Mouse (Mus musculus): ENCODE results near the gene Prkar1b. TPM values are rescaled to one million over a fixed set of nuclear protein-coding genes. Genes with fewer than 3 reads are reported as not detected.
A peak's percentile ranks its signal among the peaks of the same experiment; 100 is the strongest.

Prkar1b gene
- polyA plus RNA-seq (2016; fragmentation: Nextera tagmentation; extraction: Ambion mirVana): 35.2 and 37.0 TPM in 2 replicates

GRCm38 (mm10) chr5:139149681-139150602 lies at the start of gene Prkar1b, which contains the start of gene Dnaaf5:
Gene Prkar1b, minus strand, starts transcription at chr5:139150001.
Gene Dnaaf5, plus strand, starts transcription at chr5:139150223.
- Histone ChIP-seq H3K4me2 (peak within 1 kb of the TSS; percentile 96), H3K9ac (peak within 1 kb of the TSS; percentile 88), H3K27me3 (no peaks in the 10 kb centered on the region), H3K36me3 (replicated peaks) (peaks cover 30% of the 10 kb centered on the region), H3K27ac (peak within 1 kb of the TSS; percentile 77), H3K4me3 (replicated peaks) (peak within 1 kb of the TSS; percentile 100), H3K4me1 (peaks cover 17% of the 10 kb centered on the region), H3K9me3 (no peaks in the 10 kb centered on the region)
- WGBS: under 1% methylated on average over 85 of the region's 87 CpGs
- ATAC-seq (ENCODE audit: low FRiP score): peak; percentile 97

GRCm38 (mm10) chr5:139199636-139199994 lies 49.8 kb upstream of the Prkar1b start:
- H3K4me3 ChIP-seq (replicated peaks): peak overlapping the region; percentile 93
- 44% methylated on average over 2 of the region's 2 CpGs for WGBS
- H3K4me2 ChIP-seq: peak overlapping the region; percentile 88
- H3K9ac ChIP-seq: peak overlapping the region; percentile 60; the same call in 1 of the 2 replicates
- H3K4me1 ChIP-seq: peaks cover 23% of the 10 kb centered on the region
- no peaks in the 10 kb centered on the region for H3K9me3 ChIP-seq
- peak overlapping the region; percentile 77 for H3K27ac ChIP-seq
- H3K27me3 ChIP-seq: no peaks in the 10 kb centered on the region
- H3K36me3 ChIP-seq (replicated peaks): no peaks in the 10 kb centered on the region
- no peak for ATAC-seq (ENCODE audit: low FRiP score)

- 85% methylated on average over 3 of the region's 3 CpGs for WGBS
- Histone ChIP-seq H3K27me3 (no peaks in the 10 kb centered on the region), H3K9ac (no peak overlapping the region), H3K4me1 (peaks cover 19% of the 10 kb centered on the region), H3K4me3 (replicated peaks) (no peak overlapping the region), H3K27ac (no peak overlapping the region), H3K4me2 (no peak overlapping the region), H3K36me3 (replicated peaks) (no peaks in the 10 kb centered on the region), H3K9me3 (no peaks in the 10 kb centered on the region)
- ATAC-seq (ENCODE audit: low FRiP score): no peak
Measured at GRCm38 (mm10) chr5:139198779-139199178, 49.0 kb upstream of the Prkar1b start.

GRCm38 (mm10) chr5:139190958-139191357 lies 41.2 kb upstream of the Prkar1b start:
- ATAC-seq (ENCODE audit: low FRiP score): no peak
- Histone ChIP-seq H3K9ac (no peak overlapping the region), H3K4me3 (replicated peaks) (no peak overlapping the region), H3K4me2 (no peak overlapping the region), H3K27me3 (no peaks in the 10 kb centered on the region), H3K9me3 (no peaks in the 10 kb centered on the region), H3K27ac (no peak overlapping the region), H3K4me1 (no peaks in the 10 kb centered on the region), H3K36me3 (replicated peaks) (peaks cover 17% of the 10 kb centered on the region)
- 84% methylated on average over 5 of the region's 5 CpGs for WGBS

GRCm38 (mm10) chr5:139189726-139190125 lies 39.9 kb upstream of the Prkar1b start:
- no peaks in the 10 kb centered on the region for H3K9me3 ChIP-seq
- H3K4me2 ChIP-seq: no peak overlapping the region
- H3K27me3 ChIP-seq: no peaks in the 10 kb centered on the region
- no peak overlapping the region for H3K9ac ChIP-seq
- no peak for ATAC-seq (ENCODE audit: low FRiP score)
- no peaks in the 10 kb centered on the region for H3K4me1 ChIP-seq
- WGBS: 95% methylated on average over 5 of the region's 5 CpGs
- H3K27ac ChIP-seq: no peak overlapping the region
- H3K4me3 ChIP-seq (replicated peaks): no peak overlapping the region
- H3K36me3 ChIP-seq (replicated peaks): peaks cover 29% of the 10 kb centered on the region

- no peak overlapping the region for H3K4me3 ChIP-seq (replicated peaks)
- no peak for ATAC-seq (ENCODE audit: low FRiP score)
- WGBS: 96% methylated on average over 4 of the region's 4 CpGs
Measured at GRCm38 (mm10) chr5:139184897-139185296, 35.1 kb upstream of the Prkar1b start.

GRCm38 (mm10) chr5:139183601-139184000 lies 33.8 kb upstream of the Prkar1b start:
- peaks cover 79% of the 10 kb centered on the region for H3K36me3 ChIP-seq (replicated peaks)
- H3K4me2 ChIP-seq: no peak overlapping the region
- no peak for ATAC-seq (ENCODE audit: low FRiP score)
- 93% methylated on average over 9 of the region's 9 CpGs for WGBS
- H3K27ac ChIP-seq: no peak overlapping the region
- H3K4me1 ChIP-seq: no peaks in the 10 kb centered on the region
- H3K9me3 ChIP-seq: no peaks in the 10 kb centered on the region
- no peaks in the 10 kb centered on the region for H3K27me3 ChIP-seq
- H3K9ac ChIP-seq: no peak overlapping the region
- no peak overlapping the region for H3K4me3 ChIP-seq (replicated peaks)

More at GRCm38 (mm10) chr5:139184897-139185296, 35.1 kb upstream of the Prkar1b start:
- Histone ChIP-seq H3K27ac (no peak overlapping the region), H3K4me1 (no peaks in the 10 kb centered on the region), H3K9me3 (no peaks in the 10 kb centered on the region), H3K27me3 (no peaks in the 10 kb centered on the region), H3K4me2 (no peak overlapping the region), H3K9ac (no peak overlapping the region), H3K36me3 (replicated peaks) (peaks cover 73% of the 10 kb centered on the region)

- Histone ChIP-seq H3K4me2 (no peak overlapping the region), H3K4me1 (no peaks in the 10 kb centered on the region), H3K4me3 (replicated peaks) (no peak overlapping the region), H3K9me3 (no peaks in the 10 kb centered on the region), H3K36me3 (replicated peaks) (peaks cover 84% of the 10 kb centered on the region), H3K9ac (no peak overlapping the region), H3K27me3 (no peaks in the 10 kb centered on the region), H3K27ac (no peak overlapping the region)
- ATAC-seq (ENCODE audit: low FRiP score): no peak
- WGBS: 84% methylated on average over 2 of the region's 2 CpGs
Measured at GRCm38 (mm10) chr5:139183131-139183530, 33.3 kb upstream of the Prkar1b start.

GRCm38 (mm10) chr5:139178895-139179631 lies 29.3 kb upstream of the Prkar1b start:
- peak; percentile 70 for ATAC-seq (ENCODE audit: low FRiP score)
- no peaks in the 10 kb centered on the region for H3K27me3 ChIP-seq
- no peak overlapping the region for H3K4me2 ChIP-seq
- 0 out of 2 replicates have a peak overlapping the region, but pooled peaks have one; percentile 17 for H3K9ac ChIP-seq
- no peaks in the 10 kb centered on the region; the same call in 1 of the 2 replicates for H3K4me1 ChIP-seq
- H3K36me3 ChIP-seq (replicated peaks): peaks cover 79% of the 10 kb centered on the region
- no peaks in the 10 kb centered on the region for H3K9me3 ChIP-seq
- 30% methylated on average over 11 of the region's 11 CpGs for WGBS
- H3K4me3 ChIP-seq (replicated peaks): no peak overlapping the region
- no peak overlapping the region for H3K27ac ChIP-seq

GRCm38 (mm10) chr5:139174556-139175547 lies 25.1 kb upstream of the Prkar1b start:
- Histone ChIP-seq H3K4me2 (no peak overlapping the region), H3K36me3 (replicated peaks) (peaks cover 78% of the 10 kb centered on the region), H3K9me3 (no peaks in the 10 kb centered on the region), H3K9ac (no peak overlapping the region), H3K4me1 (no peaks in the 10 kb centered on the region; the same call in 1 of the 2 replicates), H3K27ac (0 out of 2 replicates have a peak overlapping the region, but pooled peaks have one; percentile 13), H3K4me3 (replicated peaks) (no peak overlapping the region), H3K27me3 (no peaks in the 10 kb centered on the region)
- 71% methylated on average over 10 of the region's 10 CpGs for WGBS
- no peak for ATAC-seq (ENCODE audit: low FRiP score)

- no peak overlapping the region for H3K27ac ChIP-seq
- peaks cover 72% of the 10 kb centered on the region for H3K36me3 ChIP-seq (replicated peaks)
- no peaks in the 10 kb centered on the region for H3K9me3 ChIP-seq
- no peak overlapping the region for H3K9ac ChIP-seq
- ATAC-seq (ENCODE audit: low FRiP score): no peak
- H3K4me3 ChIP-seq (replicated peaks): no peak overlapping the region
- no peaks in the 10 kb centered on the region; the same call in 1 of the 2 replicates for H3K4me1 ChIP-seq
- no peak overlapping the region for H3K4me2 ChIP-seq
- H3K27me3 ChIP-seq: no peaks in the 10 kb centered on the region
- WGBS: 71% methylated on average over 10 of the region's 10 CpGs
Measured at GRCm38 (mm10) chr5:139174141-139174540, 24.3 kb upstream of the Prkar1b start.
